Mouse (Mus musculus) MEL (cell line): Measurements from ENCODE around the gene Pdia3. TPM values are rescaled to one million over a fixed set of nuclear protein-coding genes. Genes with fewer than 3 reads are reported as not detected.
A peak's percentile ranks its signal among the peaks of the same experiment; 100 is the strongest.
"Not testable (repeated sequence)": the region's sequence is repeated elsewhere in the genome, so short reads cannot be mapped to it uniquely, and the experiment has no call there.

Source experiments
- DNase-seq: peaks from one replicate; pipeline ENCODE4 v3.0.0; 2011; ENCODE audit warnings: low read depth, low spot score
- H3K27ac ChIP-seq: 2 replicates; pipeline ENCODE4 v1.5.1; 2012; ENCODE audit warnings: low read depth, mild to moderate bottlenecking, control low read depth, low read length, moderate library complexity; ENCODE audit not compliant: control insufficient read depth
- H3K27me3 ChIP-seq, 2 experiments: fragments of 150-350 bp in 1 of 2; sonication (generic) in 1 of 2; 2 replicates each; pipeline ENCODE4 v1.6.1; 2012; ENCODE audit warnings: low read length in 2 of 2, mild to moderate bottlenecking in 2 of 2, improper control_type of control experiment in 1 of 2, moderate library complexity in 1 of 2; ENCODE audit not compliant: insufficient read depth in 2 of 2, control insufficient read depth in 1 of 2
- H3K36me3 ChIP-seq, 2 experiments: 2 replicates each; pipeline ENCODE4 v1.6.1; 2012 to 2014; ENCODE audit warnings: low read length in 2 of 2, improper control_type of control experiment in 1 of 2, inconsistent platforms in 1 of 2, mild to moderate bottlenecking in 1 of 2; ENCODE audit not compliant: insufficient read depth in 2 of 2, control insufficient read depth in 1 of 2
- H3K4me1 ChIP-seq, 2 experiments: fragments of 150-350 bp in 1 of 2; sonication (generic) in 1 of 2; 2 replicates each; pipeline ENCODE4 v1.6.1; 2012; ENCODE audit warnings: low read length in 2 of 2, improper control_type of control experiment in 1 of 2, mild to moderate bottlenecking in 1 of 2; ENCODE audit not compliant: insufficient read depth in 2 of 2, control insufficient read depth in 1 of 2
- H3K4me3 ChIP-seq, 2 experiments: fragments of 150-350 bp in 1 of 2; sonication (generic) in 1 of 2; 2 replicates each; pipeline ENCODE4 v1.5.1; 2012; ENCODE audit warnings: low read depth in 2 of 2, low read length in 2 of 2, mild to moderate bottlenecking in 2 of 2, moderate library complexity in 2 of 2, control low read depth in 1 of 2, improper control_type of control experiment in 1 of 2; ENCODE audit not compliant: control insufficient read depth in 1 of 2, insufficient read depth in 1 of 2
- H3K79me2 ChIP-seq: 2 replicates; pipeline ENCODE4 v1.6.1; 2012; ENCODE audit warnings: mild to moderate bottlenecking, low read length, moderate library complexity; ENCODE audit not compliant: control insufficient read depth, poor library complexity, insufficient read depth
- H3K9ac ChIP-seq: 2 replicates; pipeline ENCODE4 v1.6.1; 2012; ENCODE audit warnings: low read depth, mild to moderate bottlenecking, control low read depth, low read length, moderate library complexity; ENCODE audit not compliant: control insufficient read depth, poor library complexity, severe bottlenecking
- H3K9me3 ChIP-seq: fragments of 150-350 bp; sonication (generic); replicated peaks from 2 replicates; pipeline ENCODE4 v1.6.1; 2012; ENCODE audit warnings: mild to moderate bottlenecking, low read length, improper control_type of control experiment, moderate library complexity; ENCODE audit not compliant: insufficient read depth
- CTCF ChIP-seq, 3 experiments: IDR thresholded peaks in 2 of 3; conservative IDR thresholded peaks in 1 of 3; 2 replicates each; pipeline ENCODE4 v1.5.1; 2011 to 2012; ENCODE audit warnings: low read length in 3 of 3, low read depth in 2 of 3, mild to moderate bottlenecking in 2 of 3, improper control_type of control experiment in 1 of 3, inconsistent platforms in 1 of 3, mixed read lengths in 1 of 3, moderate library complexity in 1 of 3; ENCODE audit not compliant: control insufficient read depth in 1 of 3, insufficient read depth in 1 of 3, poor library complexity in 1 of 3, severe bottlenecking in 1 of 3
- ELF1 ChIP-seq: IDR thresholded peaks from 2 replicates; pipeline ENCODE4 v1.6.1; 2014; ENCODE audit warnings: low read depth, mild to moderate bottlenecking, inconsistent platforms, low read length, improper control_type of control experiment, moderate library complexity
- ETS1 ChIP-seq: IDR thresholded peaks from 2 replicates; pipeline ENCODE4 v1.6.1; 2012; ENCODE audit warnings: low read depth, mild to moderate bottlenecking, inconsistent platforms, low read length, improper control_type of control experiment, moderate library complexity
- HCFC1 ChIP-seq: IDR thresholded peaks from 2 replicates; pipeline ENCODE4 v1.6.1; 2012; ENCODE audit warnings: low read depth, mild to moderate bottlenecking, inconsistent platforms, low read length, improper control_type of control experiment, moderate library complexity
- KAT2A ChIP-seq: conservative IDR thresholded peaks from 2 replicates; pipeline ENCODE4 v1.6.1; 2012; ENCODE audit warnings: low read depth, low read length, improper control_type of control experiment, inconsistent platforms
- MAX ChIP-seq: IDR thresholded peaks from 2 replicates; pipeline ENCODE4 v1.6.1; 2011; ENCODE audit warnings: low read length, improper control_type of control experiment
- MAZ ChIP-seq: IDR thresholded peaks from 2 replicates; pipeline ENCODE4 v1.6.1; 2012; ENCODE audit warnings: low read depth, mild to moderate bottlenecking, inconsistent platforms, low read length, improper control_type of control experiment
- MXI1 ChIP-seq: IDR thresholded peaks from 2 replicates; pipeline ENCODE4 v1.6.1; 2011; ENCODE audit warnings: mild to moderate bottlenecking, low read depth, low read length, improper control_type of control experiment
- NELFE ChIP-seq: IDR thresholded peaks from 2 replicates; pipeline ENCODE4 v1.6.1; 2011; ENCODE audit warnings: low read depth, low read length, improper control_type of control experiment
- NRF1 ChIP-seq: IDR thresholded peaks from 2 replicates; pipeline ENCODE4 v1.6.1; 2014; ENCODE audit warnings: low read depth, mild to moderate bottlenecking, inconsistent platforms, low read length, improper control_type of control experiment, moderate library complexity; ENCODE audit not compliant: poor library complexity, insufficient read depth, severe bottlenecking
- POLR2A ChIP-seq, 2 experiments: IDR thresholded peaks; 2 replicates each; pipeline ENCODE4 v1.6.1; 2011 to 2012; ENCODE audit warnings: low read length in 2 of 2, mild to moderate bottlenecking in 2 of 2, control low read depth in 1 of 2, improper control_type of control experiment in 1 of 2, low read depth in 1 of 2, moderate library complexity in 1 of 2; ENCODE audit not compliant: control insufficient read depth in 1 of 2, insufficient read depth in 1 of 2, poor library complexity in 1 of 2
- POLR2AphosphoS2 ChIP-seq: IDR thresholded peaks from 2 replicates; pipeline ENCODE4 v1.6.1; 2011; ENCODE audit warnings: low read length, improper control_type of control experiment
- SIN3A ChIP-seq: IDR thresholded peaks from 2 replicates; pipeline ENCODE4 v1.6.1; 2012; ENCODE audit warnings: low read length, improper control_type of control experiment, inconsistent platforms
- TBP ChIP-seq: IDR thresholded peaks from 2 replicates; pipeline ENCODE4 v1.8.0; 2011; ENCODE audit warnings: low read depth, low read length, improper control_type of control experiment
- TCF12 ChIP-seq: IDR thresholded peaks from 2 replicates; pipeline ENCODE4 v1.6.1; 2014; ENCODE audit warnings: low read depth, mild to moderate bottlenecking, inconsistent platforms, low read length, improper control_type of control experiment, moderate library complexity
- ZMIZ1 ChIP-seq: IDR thresholded peaks from 2 replicates; pipeline ENCODE4 v1.6.1; 2012; ENCODE audit warnings: low read depth, mild to moderate bottlenecking, inconsistent platforms, low read length, improper control_type of control experiment, moderate library complexity
- polyA plus RNA-seq, 2 experiments: library from polyadenylated mRNA; stranded (reverse) in 1 of 2; unstranded in 1 of 2; fragments of >175 nt in 1 of 2; fragments of >200 nt in 1 of 2; gene quantifications; 2 replicates each; pipeline versions ENCODE4 v1.2.1 to v1.2.4; 2012; ENCODE audit warnings: low replicate concordance in 2 of 2, low read depth in 1 of 2; ENCODE audit not compliant: insufficient read length in 2 of 2, insufficient read depth in 1 of 2, missing spikeins in 1 of 2
- total RNA-seq: library from RNA; depleted of rRNA; stranded (reverse); fragments of 300-350 nt; gene quantifications from 2 replicates; pipeline ENCODE4 v1.2.3, GENCODE M21; 2012

The Pdia3 gene
- total and polyA plus RNA-seq, 3 experiments, result 70.7 to 473 (median 471) TPM

DNA sequence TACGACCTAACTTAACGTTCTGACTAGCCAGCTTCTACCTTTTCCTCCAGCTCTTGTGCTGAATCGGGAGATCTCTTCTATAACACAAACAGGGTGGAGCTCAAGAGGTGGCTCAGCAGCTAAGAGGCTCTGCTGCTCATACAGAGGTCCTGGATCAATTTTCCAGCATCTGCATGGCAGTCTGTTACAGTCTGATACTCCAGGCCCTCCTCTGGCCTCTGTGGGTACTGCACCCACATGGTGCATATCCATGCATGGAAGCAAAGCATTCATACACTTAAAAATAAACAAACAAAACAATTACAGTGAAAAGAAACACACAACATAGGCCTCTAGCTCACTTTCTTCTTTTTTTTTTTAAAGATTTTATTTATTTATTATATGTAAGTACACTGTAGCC lies 59.2 kb downstream of the Pdia3 start:
- not testable (repeated sequence) for H3K36me3 ChIP-seq, H3K27ac ChIP-seq, H3K79me2 ChIP-seq, H3K9me3 ChIP-seq, H3K27me3 ChIP-seq, H3K4me1 ChIP-seq, H3K4me3 ChIP-seq, DNase-seq, H3K9ac ChIP-seq
- TF ChIP-seq CTCF (IDR thresholded peaks at IDR 0.05 in 2 of 3, conservative IDR thresholded peaks at IDR 0.05 in 1 of 3; ENCODE audit: control insufficient read depth in 1 of 3, insufficient read depth in 1 of 3, low read depth in 2 of 3, low read length in 3 of 3, poor library complexity in 1 of 3, severe bottlenecking in 1 of 3), result peak in 2 of 3 experiments; percentile 1 to 5; a peak in 1 of 6 replicates

- not testable (repeated sequence) for H3K27me3 ChIP-seq, H3K79me2 ChIP-seq, H3K9me3 ChIP-seq, H3K4me1 ChIP-seq, H3K36me3 ChIP-seq
- DNase-seq, result peak; percentile 96
- Histone ChIP-seq H3K4me3 (peak within 1 kb of the TSS; percentile 72 to 90), H3K9ac (peak within 1 kb of the TSS; percentile 91), H3K27ac (peak within 1 kb of the TSS; percentile 95)
- TF ChIP-seq MXI1 (peak; percentile 74), TCF12 (peak; percentile 55), ZMIZ1 (peak; percentile 81), TBP (peak; percentile 70; the same call in 1 of the 2 replicates), KAT2A (peak; percentile 71), POLR2AphosphoS2 (peak; percentile 61; the same call in 1 of the 2 replicates), NELFE (peak; percentile 72), MAZ (0 out of 2 replicates have a peak, but pooled peaks have one; percentile 45), POLR2A (IDR thresholded peaks at IDR 0.05; ENCODE audit: control insufficient read depth in 1 of 2, insufficient read depth in 1 of 2, low read depth in 1 of 2, low read length in 2 of 2, poor library complexity in 1 of 2) (peak; percentile 49 to 68; a peak in 3 of 4 replicates), NRF1 (peak; percentile 63), ELF1 (peak; percentile 83), SIN3A (peak; percentile 97), ETS1 (peak; percentile 49; the same call in 1 of the 2 replicates), MAX (peak; percentile 29; the same call in 1 of the 2 replicates), HCFC1 (peak; percentile 87)
Measured at GRCm38 (mm10) chr2:121473301-121474179, 60.0 kb downstream of the Pdia3 start, which contains the start of gene Mfap1b. TSS of gene Mfap1b (minus strand) at chr2:121474067.
